In the genomic region with DNA sequence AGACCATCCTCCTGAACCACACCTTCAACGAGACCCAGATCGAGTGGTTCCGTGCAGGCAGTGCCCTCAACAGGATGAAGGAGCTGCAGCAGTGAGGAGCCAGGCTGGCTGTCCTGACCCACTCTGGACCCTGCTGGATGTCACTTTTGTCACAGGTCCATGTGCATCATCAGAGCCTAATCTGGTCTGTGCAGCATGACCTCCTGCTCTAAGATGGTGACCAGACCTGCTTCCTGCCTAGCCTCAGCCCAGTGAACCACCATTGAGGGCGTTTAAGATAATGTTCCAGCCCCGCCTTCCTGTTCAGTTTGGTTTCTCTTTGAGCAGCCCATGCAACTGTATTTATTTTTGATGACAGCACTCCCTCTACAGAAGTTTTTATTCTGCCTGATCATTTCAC, we compare ENCODE assay signal across 31 mouse cellular contexts. TPM values are rescaled to one million over a fixed set of nuclear protein-coding genes. Genes with fewer than 3 reads are reported as not detected.
DNase-seq lines count a peak whose midpoint lies in the region; ATAC-seq and TF ChIP-seq lines count a peak whose summit lies in the region.
"Had no signal": no experiment of that assay in that cellular context is flagged by ENCODE, and none has a peak within 500 bp of the region (broad histone marks: within the 10 kb centered on the region; RNA-seq: fewer than 3 reads in every experiment).

No protein-coding gene starts in this region.

- H3K4me3 ChIP-seq in MEL (ENCODE audit: control insufficient read depth in 1 of 2, insufficient read depth in 1 of 2, low read depth in 2 of 2, low read length in 2 of 2) = no peak overlapping the region
- H3K4me3 ChIP-seq in liver, embryonic 14.5 days (ENCODE audit: insufficient read depth in 1 of 2, low read depth in 2 of 2, low read length in 2 of 2) = no peak overlapping the region
- no peak overlapping the region for H3K4me3 ChIP-seq in heart, embryonic 10.5 days
- H3K4me3 ChIP-seq: embryonic facial prominence, embryonic 10.5 days; embryonic facial prominence, embryonic 15.5 days; forebrain, embryonic 12.5 days; hindbrain, embryonic 12.5 days; limb, embryonic 13.5 days; midbrain, embryonic 12.5 days had no signal

- H3K9ac ChIP-seq in MEL (ENCODE audit: control insufficient read depth, low read depth, low read length, poor library complexity, severe bottlenecking) = no peak overlapping the region
- no peak overlapping the region for H3K9ac ChIP-seq in liver, embryonic 14.5 days (replicated peaks)
- H3K9ac ChIP-seq: embryonic facial prominence, embryonic 15.5 days; forebrain, embryonic 12.5 days; forebrain, postnatal 0 days; limb, embryonic 13.5 days; midbrain, embryonic 12.5 days had no signal

- H3K27me3 ChIP-seq in MEL (ENCODE audit: control insufficient read depth in 1 of 2, insufficient read depth in 2 of 2, low read length in 2 of 2) = no peaks in the 10 kb centered on the region
- no peaks in the 10 kb centered on the region for H3K27me3 ChIP-seq in liver, embryonic 14.5 days (ENCODE audit: control insufficient read depth, insufficient read depth, low read length)
- no peaks in the 10 kb centered on the region for H3K27me3 ChIP-seq in heart, embryonic 10.5 days (ENCODE audit: insufficient read depth, poor library complexity, severe bottlenecking)
- H3K27me3 ChIP-seq: CH12.LX; embryonic facial prominence, embryonic 15.5 days; forebrain, embryonic 12.5 days; hindbrain, embryonic 12.5 days; limb, embryonic 13.5 days; midbrain, embryonic 12.5 days had no signal

- no peaks in the 10 kb centered on the region for H3K9me3 ChIP-seq in MEL (replicated peaks; ENCODE audit: insufficient read depth, low read length)
- H3K9me3 ChIP-seq in liver, embryonic 14.5 days (ENCODE audit: control insufficient read depth, low read length) = no peaks in the 10 kb centered on the region
- H3K9me3 ChIP-seq in heart, embryonic 10.5 days = no peaks in the 10 kb centered on the region
- H3K9me3 ChIP-seq: embryonic facial prominence, embryonic 10.5 days; embryonic facial prominence, embryonic 15.5 days; forebrain, embryonic 12.5 days; hindbrain, embryonic 12.5 days; limb, embryonic 13.5 days; midbrain, embryonic 12.5 days had no signal

- H3K4me1 ChIP-seq in MEL (ENCODE audit: control insufficient read depth in 1 of 2, insufficient read depth in 2 of 2, low read length in 2 of 2) = 0 out of 4 replicates have a peak, but pooled peaks cover 0 to 2% of the 10 kb centered on the region in 2 experiments
- H3K4me1 ChIP-seq in liver, embryonic 14.5 days (replicated peaks; ENCODE audit: control insufficient read depth in 2 of 2, insufficient read depth in 2 of 2, low read length in 1 of 2) = peaks cover 5 to 14% of the 10 kb centered on the region in 2 experiments; a peak in 3 of 4 replicates
- H3K4me1 ChIP-seq in heart, embryonic 10.5 days = peaks cover 6% of the 10 kb centered on the region; the same call in 1 of the 2 replicates
- H3K4me1 ChIP-seq: embryonic facial prominence, embryonic 10.5 days; embryonic facial prominence, embryonic 15.5 days; forebrain, embryonic 12.5 days; hindbrain, embryonic 12.5 days; limb, embryonic 13.5 days; midbrain, embryonic 12.5 days had no signal

- WGBS in liver, embryonic 14.5 days (ENCODE audit: insufficient replicate concordance) = 39% methylated on average over 5 of the region's 5 CpGs
- WGBS in heart, embryonic 10.5 days = 70% methylated on average over 5 of the region's 5 CpGs

- H3K79me2 ChIP-seq in MEL (ENCODE audit: control insufficient read depth, insufficient read depth, low read length, poor library complexity) = no peaks in the 10 kb centered on the region

- peak; percentile 71 for ATAC-seq in common myeloid progenitor, adult 5-6 weeks (replicated peaks; ENCODE audit: low read depth, poor library complexity, severe bottlenecking)
- peak; percentile 58 for ATAC-seq in liver, embryonic 14.5 days (ENCODE audit: insufficient read depth)
- peak; percentile 72 for ATAC-seq in megakaryocyte-erythroid progenitor cell, adult 5-6 weeks (replicated peaks; ENCODE audit: low FRiP score, low TSS enrichment, poor library complexity, severe bottlenecking)
- ATAC-seq: forebrain, postnatal 0 days; intestine, embryonic 16.5 days had no signal

- H3K36me3 ChIP-seq in MEL (ENCODE audit: control insufficient read depth in 1 of 2, insufficient read depth in 2 of 2, low read length in 2 of 2) = peaks cover 8 to 12% of the 10 kb centered on the region in 2 experiments
- H3K36me3 ChIP-seq in liver, embryonic 14.5 days (replicated peaks; ENCODE audit: control insufficient read depth, insufficient read depth, low read depth) = peaks cover 54% of the 10 kb centered on the region
- H3K36me3 ChIP-seq in heart, embryonic 10.5 days = peaks cover 78% of the 10 kb centered on the region

- no peak for TF ChIP-seq CTCF in MEL (IDR thresholded peaks at IDR 0.05 in 2 of 3, conservative IDR thresholded peaks at IDR 0.05 in 1 of 3; ENCODE audit: control insufficient read depth in 1 of 3, insufficient read depth in 1 of 3, low read depth in 2 of 3, low read length in 3 of 3, poor library complexity in 1 of 3, severe bottlenecking in 1 of 3)
- TF ChIP-seq CTCF in liver, embryonic 14.5 days (IDR thresholded peaks at IDR 0.05; ENCODE audit: low read depth) = no peak

- no peak for TF ChIP-seq RAD21 in MEL (IDR thresholded peaks at IDR 0.05; ENCODE audit: low read depth, low read length)

- no peak for TF ChIP-seq EP300 in MEL (IDR thresholded peaks at IDR 0.05; ENCODE audit: low read depth in 1 of 2, low read length in 2 of 2)
- 0 out of 2 replicates have a peak, but pooled peaks have one; percentile 15 for TF ChIP-seq EP300 in liver, embryonic 14.5 days (IDR thresholded peaks at IDR 0.05; ENCODE audit: low read depth)

- peak; percentile 46 for DNase-seq in MEL (ENCODE audit: low read depth, low spot score)
- DNase-seq in liver, embryonic 14.5 days (ENCODE audit: low read depth in 3 of 3, low spot score in 3 of 3) = peak in 1 of 3 experiments; percentile 20
- no peak for DNase-seq in urinary bladder, postnatal 14 days (ENCODE audit: low spot score)
- DNase-seq in left cerebral cortex, postnatal 14 days (ENCODE audit: low spot score in 2 of 2) = no peak
- DNase-seq in left cerebral cortex, postnatal 36 days (ENCODE audit: low spot score in 2 of 2) = no peak
- DNase-seq in heart, embryonic 10.5 days (ENCODE audit: low spot score) = no peak
- DNase-seq: adrenal gland, postnatal 25 days; cerebellum, adult 2 months; cerebellum, postnatal 14 days; forebrain, postnatal 0 days; gastrocnemius, postnatal 14 days; heart, postnatal 36 days; kidney, adult 9 months; kidney, postnatal 10 days; layer of hippocampus, postnatal 36 days; lung, adult 2 months; lung, postnatal 10 days; right cerebral cortex, adult 18-20 months; thymus, postnatal 4 days had no signal

- no peak for TF ChIP-seq POLR2A in MEL (IDR thresholded peaks at IDR 0.05; ENCODE audit: control insufficient read depth in 1 of 2, insufficient read depth in 1 of 2, low read depth in 1 of 2, low read length in 2 of 2, poor library complexity in 1 of 2)

- intact Hi-C loops in left cerebral cortex, postnatal 14 days (cut with DNase I) = loop anchor here (5.0 kb wide), 1 partner anchor 82 kb away; no protein-coding TSS in a partner anchor
- intact Hi-C loops in left cerebral cortex, postnatal 36 days (cut with DNase I) = no loop called here

- no peak overlapping the region for H3K27ac ChIP-seq in MEL (ENCODE audit: control insufficient read depth, low read depth, low read length)
- H3K27ac ChIP-seq in liver, embryonic 14.5 days = peak overlapping the region; percentile 23; the same call in 1 of the 2 replicates
- no peak overlapping the region for H3K27ac ChIP-seq in heart, embryonic 10.5 days
- H3K27ac ChIP-seq: embryonic facial prominence, embryonic 10.5 days; embryonic facial prominence, embryonic 15.5 days; forebrain, embryonic 12.5 days; hindbrain, embryonic 12.5 days; limb, embryonic 13.5 days; macrophage; midbrain, embryonic 12.5 days had no signal

- H3K4me2 ChIP-seq in liver, embryonic 14.5 days (ENCODE audit: low read depth) = no peak overlapping the region
- H3K4me2 ChIP-seq: embryonic facial prominence, embryonic 15.5 days; forebrain, embryonic 12.5 days; hindbrain, embryonic 12.5 days; limb, embryonic 13.5 days; midbrain, embryonic 12.5 days had no signal

RNA-seq across cellular contexts. Expression of gene Polr3h, which starts 11.4 kb away (rescaled TPM):
- 87.9 and 109 TPM in 2 replicates for total RNA-seq in MEL (2012; rRNA removed)
- polyA plus RNA-seq in MEL (2012; ENCODE audit: insufficient read depth in 1 of 2, insufficient read length in 2 of 2, low read depth in 1 of 2, low replicate concordance in 2 of 2, missing spikeins in 1 of 2) = 100 to 1,000 TPM in 1 of 2 experiments, not detected in 1; 304 TPM
- total RNA-seq in common myeloid progenitor, adult 5-6 weeks (2017) = 52.6 and 64.6 TPM in 2 replicates
- polyA plus RNA-seq in liver, embryonic 14.5 days (2012; rRNA removed) = 13.2 and 13.7 TPM in 2 replicates
- 68.3 and 77.5 TPM in 2 replicates for polyA plus RNA-seq in liver, embryonic 14.5 days (2014; fragmentation: Nextera tagmentation; extraction: Ambion mirVana)
- 46.2 and 57.3 TPM in 2 replicates for total RNA-seq in megakaryocyte-erythroid progenitor cell, adult 5-6 weeks (2014; fragmentation: Nextera tagmentation)
- total RNA-seq in megakaryocyte-erythroid progenitor cell, adult 5-6 weeks (2017) = 47.7 and 59.5 TPM in 2 replicates
- total RNA-seq in left cerebral cortex, postnatal 14 days (2021) = 10 to 100 TPM; 52.8 to 53.9 TPM
- 10 to 100 TPM; 46.7 to 58.5 TPM for total RNA-seq in left cerebral cortex, postnatal 36 days (2021)
- polyA plus RNA-seq in heart, embryonic 10.5 days (2016; fragmentation: Nextera tagmentation; extraction: Ambion mirVana) = 108 and 120 TPM in 2 replicates

RNA-seq across cellular contexts. Expression of gene Csdc2, which starts 21.9 kb away (rescaled TPM):
- not detected in 2 replicates for total RNA-seq in MEL (2012; rRNA removed)
- not detected for polyA plus RNA-seq in MEL (2012; ENCODE audit: insufficient read depth in 1 of 2, insufficient read length in 2 of 2, low read depth in 1 of 2, low replicate concordance in 2 of 2, missing spikeins in 1 of 2)
- total RNA-seq in common myeloid progenitor, adult 5-6 weeks (2017) = not detected in 2 replicates
- 0.45 and 0.70 TPM in 2 replicates for polyA plus RNA-seq in liver, embryonic 14.5 days (2012; rRNA removed)
- 0.52 and 0.58 TPM in 2 replicates for polyA plus RNA-seq in liver, embryonic 14.5 days (2014; fragmentation: Nextera tagmentation; extraction: Ambion mirVana)
- not detected in 2 replicates for total RNA-seq in megakaryocyte-erythroid progenitor cell, adult 5-6 weeks (2014; fragmentation: Nextera tagmentation)
- total RNA-seq in megakaryocyte-erythroid progenitor cell, adult 5-6 weeks (2017) = not detected in 2 replicates
- total RNA-seq in left cerebral cortex, postnatal 14 days (2021) = 100 to 1,000 TPM; 109 to 112 TPM
- 10 to 100 TPM; 83.6 to 86.1 TPM for total RNA-seq in left cerebral cortex, postnatal 36 days (2021)
- 6.4 and 7.4 TPM in 2 replicates for polyA plus RNA-seq in heart, embryonic 10.5 days (2016; fragmentation: Nextera tagmentation; extraction: Ambion mirVana)
- total RNA-seq: granulocyte monocyte progenitor cell, adult 5-6 weeks had no signal

RNA-seq across cellular contexts. Expression of gene Aco2, which starts 42.6 kb away (rescaled TPM):
- 241 and 248 TPM in 2 replicates for total RNA-seq in MEL (2012; rRNA removed)
- 1,000 to 10,000 TPM in 1 of 2 experiments, 100 to 1,000 TPM in 1; 447 to 1,242 TPM for polyA plus RNA-seq in MEL (2012; ENCODE audit: insufficient read depth in 1 of 2, insufficient read length in 2 of 2, low read depth in 1 of 2, low replicate concordance in 2 of 2, missing spikeins in 1 of 2)
- 132 and 149 TPM in 2 replicates for total RNA-seq in common myeloid progenitor, adult 5-6 weeks (2017)
- 74.9 and 85.0 TPM in 2 replicates for polyA plus RNA-seq in liver, embryonic 14.5 days (2012; rRNA removed)
- 72.1 and 80.6 TPM in 2 replicates for polyA plus RNA-seq in liver, embryonic 14.5 days (2014; fragmentation: Nextera tagmentation; extraction: Ambion mirVana)
- total RNA-seq in megakaryocyte-erythroid progenitor cell, adult 5-6 weeks (2014; fragmentation: Nextera tagmentation) = 162 and 178 TPM in 2 replicates
- 171 and 185 TPM in 2 replicates for total RNA-seq in megakaryocyte-erythroid progenitor cell, adult 5-6 weeks (2017)
- total RNA-seq in left cerebral cortex, postnatal 14 days (2021) = 100 to 1,000 TPM; 445 to 467 TPM
- 100 to 1,000 TPM; 425 to 455 TPM for total RNA-seq in left cerebral cortex, postnatal 36 days (2021)
- 320 and 472 TPM in 2 replicates for polyA plus RNA-seq in heart, embryonic 10.5 days (2016; fragmentation: Nextera tagmentation; extraction: Ambion mirVana)

RNA-seq across cellular contexts. Expression of gene Phf5a, which starts 43.0 kb away (rescaled TPM):
- total RNA-seq in MEL (2012; rRNA removed) = 112 and 128 TPM in 2 replicates
- 100 to 1,000 TPM in 1 of 2 experiments, not detected in 1; 164 TPM for polyA plus RNA-seq in MEL (2012; ENCODE audit: insufficient read depth in 1 of 2, insufficient read length in 2 of 2, low read depth in 1 of 2, low replicate concordance in 2 of 2, missing spikeins in 1 of 2)
- total RNA-seq in common myeloid progenitor, adult 5-6 weeks (2017) = 65.8 and 125 TPM in 2 replicates
- polyA plus RNA-seq in liver, embryonic 14.5 days (2012; rRNA removed) = 42.3 and 72.6 TPM in 2 replicates
- 120 and 130 TPM in 2 replicates for polyA plus RNA-seq in liver, embryonic 14.5 days (2014; fragmentation: Nextera tagmentation; extraction: Ambion mirVana)
- total RNA-seq in megakaryocyte-erythroid progenitor cell, adult 5-6 weeks (2014; fragmentation: Nextera tagmentation) = 203 and 208 TPM in 2 replicates
- total RNA-seq in megakaryocyte-erythroid progenitor cell, adult 5-6 weeks (2017) = 131 and 142 TPM in 2 replicates
- total RNA-seq in left cerebral cortex, postnatal 14 days (2021) = 10 to 100 TPM; 31.8 to 39.8 TPM
- 10 to 100 TPM; 31.0 to 36.3 TPM for total RNA-seq in left cerebral cortex, postnatal 36 days (2021)
- 154 and 200 TPM in 2 replicates for polyA plus RNA-seq in heart, embryonic 10.5 days (2016; fragmentation: Nextera tagmentation; extraction: Ambion mirVana)

RNA-seq across cellular contexts. Expression of gene Pmm1, which starts 46.1 kb away (rescaled TPM):
- total RNA-seq in MEL (2012; rRNA removed) = 72.7 and 77.5 TPM in 2 replicates
- 100 to 1,000 TPM in 1 of 2 experiments, not detected in 1; 111 TPM for polyA plus RNA-seq in MEL (2012; ENCODE audit: insufficient read depth in 1 of 2, insufficient read length in 2 of 2, low read depth in 1 of 2, low replicate concordance in 2 of 2, missing spikeins in 1 of 2)
- 15.1 and 17.1 TPM in 2 replicates for total RNA-seq in common myeloid progenitor, adult 5-6 weeks (2017)
- polyA plus RNA-seq in liver, embryonic 14.5 days (2012; rRNA removed) = 22.6 and 23.4 TPM in 2 replicates
- 17.6 and 21.1 TPM in 2 replicates for polyA plus RNA-seq in liver, embryonic 14.5 days (2014; fragmentation: Nextera tagmentation; extraction: Ambion mirVana)
- total RNA-seq in megakaryocyte-erythroid progenitor cell, adult 5-6 weeks (2014; fragmentation: Nextera tagmentation) = 62.0 and 90.7 TPM in 2 replicates
- 30.5 and 33.1 TPM in 2 replicates for total RNA-seq in megakaryocyte-erythroid progenitor cell, adult 5-6 weeks (2017)
- total RNA-seq in left cerebral cortex, postnatal 14 days (2021) = 100 to 1,000 TPM; 190 to 201 TPM
- total RNA-seq in left cerebral cortex, postnatal 36 days (2021) = 100 to 1,000 TPM; 197 to 221 TPM
- 24.0 and 28.6 TPM in 2 replicates for polyA plus RNA-seq in heart, embryonic 10.5 days (2016; fragmentation: Nextera tagmentation; extraction: Ambion mirVana)

Comparison
In these comparisons a context has a peak if more than half of its experiments do, and no peak if none do; other contexts are left out.
1. RNA of gene Csdc2, which starts 21.9 kb away (total RNA-seq): 109 to 112 TPM in left cerebral cortex, postnatal 14 days and 83.6 to 86.1 TPM in left cerebral cortex, postnatal 36 days; not detected in MEL, not detected in common myeloid progenitor, adult 5-6 weeks and not detected in megakaryocyte-erythroid progenitor cell, adult 5-6 weeks; every median in the first group is over 10 times any median in the second.
2. Peak in every context shown above with its lines, with median percentiles within 50 percentile points of each other: ATAC-seq.